Mouse (Mus musculus) liver, embryonic 11.5 days (tissue): Measurements from ENCODE around the gene Lin9. TPM values are rescaled to one million over a fixed set of nuclear protein-coding genes. Genes with fewer than 3 reads are reported as not detected.
"Not testable (repeated sequence)": the region's sequence is repeated elsewhere in the genome, so short reads cannot be mapped to it uniquely, and the experiment has no call there.

Source experiments
- ATAC-seq: fragments of 200-750 bp; cut with Nextera tagmentation; replicated peaks from 2 replicates; pipeline ENCODE4 v1.8.0; 2017; ENCODE audit warnings: moderate number of reproducible peaks, mild to moderate bottlenecking, moderate TSS enrichment, moderate library complexity; ENCODE audit not compliant: low FRiP score
- DNase-seq: peaks from one replicate; pipeline ENCODE4 v3.0.0-alpha.2; 2017; ENCODE audit warnings: low spot score
- H3K27ac ChIP-seq: fragments of 300-500 bp; sonication (generic); 2 replicates; pipeline ENCODE4 v1.5.1; 2014; ENCODE audit warnings: mild to moderate bottlenecking, low read depth, low read length, control low read depth
- H3K27me3 ChIP-seq: fragments of 300-500 bp; sonication (generic); replicated peaks from 2 replicates; pipeline ENCODE4 v1.6.1; 2014; ENCODE audit warnings: low read length, mixed read lengths; ENCODE audit not compliant: control insufficient read depth, insufficient read depth
- H3K36me3 ChIP-seq: fragments of 300-500 bp; sonication (generic); 2 replicates; pipeline ENCODE4 v1.6.1; 2014; ENCODE audit warnings: mild to moderate bottlenecking, low read length, moderate library complexity, mixed read lengths; ENCODE audit not compliant: control insufficient read depth, insufficient read depth
- H3K4me1 ChIP-seq: fragments of 300-500 bp; sonication (generic); replicated peaks from 2 replicates; pipeline ENCODE4 v1.6.1; 2014; ENCODE audit warnings: low read length, mixed read lengths; ENCODE audit not compliant: control insufficient read depth, insufficient read depth
- H3K4me2 ChIP-seq: fragments of 300-500 bp; sonication (generic); 2 replicates; pipeline ENCODE4 v1.6.1; 2014; ENCODE audit warnings: mild to moderate bottlenecking, control low read depth, moderate library complexity
- H3K4me3 ChIP-seq: fragments of 300-500 bp; sonication (generic); 2 replicates; pipeline ENCODE4 v1.5.1; 2014; ENCODE audit warnings: low read depth, low read length, control low read depth
- H3K9ac ChIP-seq: fragments of 300-500 bp; sonication (generic); 2 replicates; pipeline ENCODE4 v1.6.1; 2014; ENCODE audit warnings: low read depth, low read length, control low read depth
- H3K9me3 ChIP-seq: fragments of 300-500 bp; sonication (generic); 2 replicates; pipeline ENCODE4 v1.6.1; 2016; ENCODE audit warnings: low read length, inconsistent platforms, mixed read lengths; ENCODE audit not compliant: control insufficient read depth
- WGBS: fragments of 180-500 bp; shearing (Covaris S2); extraction: QIAGEN DNeasy Blood & Tissue Kit; methylation state at CpG from one replicate; pipeline ENCODE4 v1.1.7; 2014; 5-methylcytosine and 5-hydroxymethylcytosine counted together
- polyA plus RNA-seq: library from polyadenylated mRNA; unstranded; fragments of >200 nt; fragmentation: Nextera tagmentation; extraction: Ambion mirVana; gene quantifications from 2 replicates; pipeline ENCODE4 v1.2.1, GENCODE M21; 2014

Lin9 gene
- polyA plus RNA-seq, result 21.3 and 22.2 TPM in 2 replicates

DNA sequence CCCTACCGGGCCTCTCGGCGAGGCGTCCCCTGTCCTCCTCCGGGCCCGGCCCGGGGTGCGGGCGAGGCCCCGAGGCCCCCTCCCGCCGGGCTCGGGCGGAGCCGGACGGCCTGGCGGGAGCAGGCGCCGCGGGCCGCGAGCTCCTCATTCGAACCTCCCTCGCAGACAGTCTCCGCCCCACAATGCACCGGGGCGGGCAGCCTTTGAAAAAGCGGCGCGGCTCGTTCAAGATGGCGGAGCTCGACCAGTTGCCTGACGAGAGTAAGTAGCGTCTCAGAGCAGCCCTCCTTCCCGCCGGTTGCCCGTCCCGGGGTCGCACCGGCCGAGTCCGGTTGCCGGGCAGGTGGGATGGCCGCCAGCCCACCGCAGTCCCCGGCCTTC, at the start of gene Lin9:
Gene Lin9, plus strand, starts transcription at position 14 of the 381 bp plus-strand sequence.
- H3K9me3 ChIP-seq, result no peaks in the 10 kb centered on the region
- no peaks in the 10 kb centered on the region for H3K27me3 ChIP-seq
- peaks cover 19% of the 10 kb centered on the region for H3K4me1 ChIP-seq
- H3K36me3 ChIP-seq, result no peaks in the 10 kb centered on the region
- peak within 1 kb of the TSS; percentile 94 for H3K27ac ChIP-seq
- WGBS, result under 1% methylated on average over 43 of the region's 47 CpGs
- DNase-seq, result peak; percentile 95
- peak within 1 kb of the TSS; percentile 84 for H3K4me2 ChIP-seq
- peak within 1 kb of the TSS; percentile 99 for H3K9ac ChIP-seq
- peak; percentile 89 for ATAC-seq
- peak within 1 kb of the TSS; percentile 94 for H3K4me3 ChIP-seq

- ATAC-seq (no peak), DNase-seq (no peak)
- Histone ChIP-seq H3K9ac (no peak overlapping the region), H3K27me3 (no peaks in the 10 kb centered on the region), H3K4me3 (no peak overlapping the region), H3K9me3 (no peaks in the 10 kb centered on the region), H3K4me1 (no peaks in the 10 kb centered on the region), H3K36me3 (peaks cover 55% of the 10 kb centered on the region), H3K27ac (no peak overlapping the region), H3K4me2 (no peak overlapping the region)
- 84% methylated on average over 6 of the region's 6 CpGs for WGBS
These were observed 40.4 kb upstream of the Lin9 start for GRCm38 (mm10) chr1:180600578-180600977.

- DNase-seq (no peak), ATAC-seq (no peak)
- H3K9ac ChIP-seq, result no peak overlapping the region
- H3K4me2 ChIP-seq, result no peak overlapping the region
- H3K36me3 ChIP-seq, result peaks cover 45% of the 10 kb centered on the region
- 63% methylated on average over 6 of the region's 6 CpGs for WGBS
- no peak overlapping the region for H3K4me3 ChIP-seq
- no peak overlapping the region for H3K27ac ChIP-seq
- no peaks in the 10 kb centered on the region for H3K9me3 ChIP-seq
- H3K4me1 ChIP-seq, result no peaks in the 10 kb centered on the region
- no peaks in the 10 kb centered on the region for H3K27me3 ChIP-seq
These were observed 39.1 kb upstream of the Lin9 start for GRCm38 (mm10) chr1:180601806-180602205.

- Histone ChIP-seq H3K27ac (no peak overlapping the region), H3K27me3 (no peaks in the 10 kb centered on the region), H3K4me2 (no peak overlapping the region), H3K9ac (no peak overlapping the region), H3K36me3 (peaks cover 21% of the 10 kb centered on the region), H3K4me1 (no peaks in the 10 kb centered on the region), H3K9me3 (no peaks in the 10 kb centered on the region), H3K4me3 (no peak overlapping the region)
- 66% methylated on average over 4 of the region's 4 CpGs for WGBS
- ATAC-seq (no peak), DNase-seq (no peak)
These were observed 36.4 kb upstream of the Lin9 start for GRCm38 (mm10) chr1:180604579-180604978.

DNA sequence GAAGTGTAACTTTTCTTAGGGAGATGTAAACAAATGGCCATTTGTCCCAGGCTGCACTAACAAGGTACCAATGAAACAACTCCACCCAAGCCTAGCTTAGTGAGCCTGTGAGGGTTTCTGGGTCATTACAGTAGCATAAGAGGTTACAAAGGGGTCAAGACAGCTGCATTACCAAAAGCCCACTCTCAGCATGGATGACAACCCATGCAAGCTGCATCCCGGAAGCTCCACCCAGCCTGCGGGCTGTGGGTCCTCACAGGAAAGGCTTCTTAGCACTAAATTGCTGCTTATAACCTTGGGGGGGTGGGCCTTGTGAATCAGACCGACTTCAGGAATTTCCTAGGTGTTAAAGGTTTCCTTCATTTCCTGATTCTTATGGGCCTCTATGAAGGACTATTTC, 34.8 kb upstream of the Lin9 start:
- no peak overlapping the region for H3K27ac ChIP-seq
- WGBS, result 41% methylated on average over 3 of the region's 3 CpGs
- H3K36me3 ChIP-seq, result peaks cover 10% of the 10 kb centered on the region
- H3K4me3 ChIP-seq, result no peak overlapping the region
- H3K4me2 ChIP-seq, result no peak overlapping the region
- DNase-seq (no peak), ATAC-seq (no peak)
- no peaks in the 10 kb centered on the region for H3K4me1 ChIP-seq
- H3K9me3 ChIP-seq, result no peaks in the 10 kb centered on the region
- H3K9ac ChIP-seq, result no peak overlapping the region
- H3K27me3 ChIP-seq, result no peaks in the 10 kb centered on the region

DNA sequence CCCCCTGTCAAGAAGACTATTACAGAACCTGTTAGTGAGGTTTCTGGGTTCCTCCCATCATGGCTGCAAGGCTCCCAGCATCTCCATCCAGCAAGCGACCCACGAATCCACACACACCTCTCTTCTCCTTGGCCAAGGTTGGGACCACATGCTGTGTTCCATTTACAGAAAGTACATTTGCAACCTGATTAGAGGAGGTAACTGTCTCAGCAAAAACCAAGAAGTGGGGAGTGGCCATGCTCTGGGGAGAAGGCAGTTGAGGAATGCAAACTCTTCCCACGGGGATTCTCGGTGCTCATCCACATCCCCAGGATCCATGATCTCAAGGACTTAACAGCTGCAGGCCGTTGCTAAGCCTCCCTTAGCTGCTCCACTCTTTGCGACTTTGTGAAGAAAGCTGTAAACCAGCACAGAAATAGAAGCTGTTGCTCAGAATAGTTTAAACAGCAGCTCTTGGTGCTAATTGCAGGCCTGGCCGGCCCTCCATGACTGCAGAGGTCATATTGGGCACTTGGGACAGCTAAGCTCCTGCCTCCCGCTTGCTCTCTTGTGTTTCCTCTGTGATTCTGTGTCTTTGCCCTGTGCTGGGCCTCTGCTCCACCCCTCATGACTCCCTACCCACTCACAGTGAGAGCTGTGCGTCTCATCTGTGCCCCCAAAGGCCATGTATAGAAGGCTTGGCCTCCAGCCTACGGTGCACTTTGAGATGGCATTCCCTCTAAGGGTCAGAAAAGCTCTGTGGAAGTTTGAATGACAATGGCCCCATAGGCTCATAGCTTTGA, 34.0 kb upstream of the Lin9 start:
- no peaks in the 10 kb centered on the region for H3K4me1 ChIP-seq
- ATAC-seq (no peak), DNase-seq (no peak)
- peaks cover 5% of the 10 kb centered on the region; the same call in 1 of the 2 replicates for H3K36me3 ChIP-seq
- WGBS, result 75% methylated on average over 10 of the region's 10 CpGs
- H3K4me3 ChIP-seq, result no peak overlapping the region
- no peaks in the 10 kb centered on the region for H3K27me3 ChIP-seq
- no peak overlapping the region for H3K4me2 ChIP-seq
- H3K9ac ChIP-seq, result no peak overlapping the region
- H3K27ac ChIP-seq, result no peak overlapping the region
- H3K9me3 ChIP-seq, result peaks cover 6% of the 10 kb centered on the region; the same call in 1 of the 2 replicates

DNA sequence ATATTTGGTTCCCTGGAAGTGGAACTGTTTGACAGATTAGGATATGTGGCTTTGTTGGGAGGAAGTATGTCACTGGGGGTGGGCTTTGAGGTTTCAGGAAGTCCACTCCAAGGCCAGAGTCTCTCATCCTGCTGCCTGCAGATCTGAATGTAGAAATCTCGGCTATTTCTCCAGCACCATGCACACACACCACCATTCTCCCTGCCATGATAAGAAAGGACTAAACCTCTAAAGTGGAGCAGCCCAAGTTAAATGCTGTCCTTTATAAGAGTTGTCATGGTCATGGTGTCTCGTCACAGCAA, 33.4 kb upstream of the Lin9 start:
- H3K4me1 ChIP-seq, result no peaks in the 10 kb centered on the region
- ATAC-seq, result no peak
- WGBS, result 62% methylated on average over 2 of the region's 2 CpGs

DNA sequence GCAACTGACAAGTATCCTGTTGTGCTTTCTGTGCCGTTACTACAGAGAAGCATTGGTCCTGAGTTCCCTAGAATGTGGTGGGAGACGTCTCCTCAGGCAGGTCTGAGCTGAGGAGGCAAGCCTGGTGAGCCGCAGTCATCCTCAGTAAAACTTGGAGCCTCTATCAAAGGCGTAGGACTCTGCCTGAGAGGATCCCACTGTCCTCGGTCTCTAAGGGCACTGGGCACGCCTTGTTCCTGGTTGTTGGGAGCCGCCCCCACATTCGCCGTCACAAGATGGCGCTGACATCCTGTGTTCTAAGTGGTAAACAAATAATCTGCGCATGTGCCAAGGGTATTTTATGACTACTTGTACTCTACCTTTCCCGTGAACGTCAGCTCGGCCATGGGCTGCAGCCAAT, 29.1 kb upstream of the Lin9 start:
- not testable (repeated sequence) for H3K27ac ChIP-seq, H3K4me1 ChIP-seq, ATAC-seq, H3K4me3 ChIP-seq, H3K9ac ChIP-seq, H3K36me3 ChIP-seq, DNase-seq, H3K4me2 ChIP-seq, H3K27me3 ChIP-seq, H3K9me3 ChIP-seq
- WGBS, result 94% methylated on average over 11 of the region's 14 CpGs

More for the DNA sequence above, 33.4 kb upstream of the Lin9 start:
- Histone ChIP-seq H3K4me2 (no peak overlapping the region), H3K27ac (no peak overlapping the region), H3K27me3 (no peaks in the 10 kb centered on the region), H3K36me3 (peaks cover 5% of the 10 kb centered on the region; the same call in 1 of the 2 replicates), H3K4me3 (no peak overlapping the region), H3K9ac (no peak overlapping the region), H3K9me3 (peaks cover 6% of the 10 kb centered on the region; the same call in 1 of the 2 replicates)
- no peak for DNase-seq

GRCm38 (mm10) chr1:180616762-180617161, 24.2 kb upstream of the Lin9 start:
- Histone ChIP-seq H3K27ac (no peak overlapping the region), H3K9me3 (peaks cover 1% of the 10 kb centered on the region; the same call in 1 of the 2 replicates), H3K4me1 (no peaks in the 10 kb centered on the region), H3K4me2 (no peak overlapping the region), H3K4me3 (no peak overlapping the region), H3K9ac (no peak overlapping the region), H3K36me3 (no peaks in the 10 kb centered on the region), H3K27me3 (no peaks in the 10 kb centered on the region)
- WGBS, result 85% methylated on average over 3 of the region's 3 CpGs
- no peak for DNase-seq
- no peak for ATAC-seq
